Mouse (Mus musculus) liver, embryonic 11.5 days (tissue): ENCODE data around the gene Faap24. TPM values are rescaled to one million over a fixed set of nuclear protein-coding genes. Genes with fewer than 3 reads are reported as not detected.

Source experiments
- ATAC-seq: fragments of 200-750 bp; cut with Nextera tagmentation; replicated peaks from 2 replicates; pipeline ENCODE4 v1.8.0; 2017; ENCODE audit warnings: moderate number of reproducible peaks, mild to moderate bottlenecking, moderate TSS enrichment, moderate library complexity; ENCODE audit not compliant: low FRiP score
- DNase-seq: peaks from one replicate; pipeline ENCODE4 v3.0.0-alpha.2; 2017; ENCODE audit warnings: low spot score
- H3K27ac ChIP-seq: fragments of 300-500 bp; sonication (generic); 2 replicates; pipeline ENCODE4 v1.5.1; 2014; ENCODE audit warnings: mild to moderate bottlenecking, low read depth, low read length, control low read depth
- H3K27me3 ChIP-seq: fragments of 300-500 bp; sonication (generic); replicated peaks from 2 replicates; pipeline ENCODE4 v1.6.1; 2014; ENCODE audit warnings: low read length, mixed read lengths; ENCODE audit not compliant: control insufficient read depth, insufficient read depth
- H3K36me3 ChIP-seq: fragments of 300-500 bp; sonication (generic); 2 replicates; pipeline ENCODE4 v1.6.1; 2014; ENCODE audit warnings: mild to moderate bottlenecking, low read length, moderate library complexity, mixed read lengths; ENCODE audit not compliant: control insufficient read depth, insufficient read depth
- H3K4me1 ChIP-seq: fragments of 300-500 bp; sonication (generic); replicated peaks from 2 replicates; pipeline ENCODE4 v1.6.1; 2014; ENCODE audit warnings: low read length, mixed read lengths; ENCODE audit not compliant: control insufficient read depth, insufficient read depth
- H3K4me2 ChIP-seq: fragments of 300-500 bp; sonication (generic); 2 replicates; pipeline ENCODE4 v1.6.1; 2014; ENCODE audit warnings: mild to moderate bottlenecking, control low read depth, moderate library complexity
- H3K4me3 ChIP-seq: fragments of 300-500 bp; sonication (generic); 2 replicates; pipeline ENCODE4 v1.5.1; 2014; ENCODE audit warnings: low read depth, low read length, control low read depth
- H3K9ac ChIP-seq: fragments of 300-500 bp; sonication (generic); 2 replicates; pipeline ENCODE4 v1.6.1; 2014; ENCODE audit warnings: low read depth, low read length, control low read depth
- H3K9me3 ChIP-seq: fragments of 300-500 bp; sonication (generic); 2 replicates; pipeline ENCODE4 v1.6.1; 2016; ENCODE audit warnings: low read length, inconsistent platforms, mixed read lengths; ENCODE audit not compliant: control insufficient read depth
- WGBS: fragments of 180-500 bp; shearing (Covaris S2); extraction: QIAGEN DNeasy Blood & Tissue Kit; methylation state at CpG from one replicate; pipeline ENCODE4 v1.1.7; 2014; 5-methylcytosine and 5-hydroxymethylcytosine counted together
- polyA plus RNA-seq: library from polyadenylated mRNA; unstranded; fragments of >200 nt; fragmentation: Nextera tagmentation; extraction: Ambion mirVana; gene quantifications from 2 replicates; pipeline ENCODE4 v1.2.1, GENCODE M21; 2014

Faap24 gene
- polyA plus RNA-seq, 1 experiment from 2014 or later: 40.0 TPM

DNA sequence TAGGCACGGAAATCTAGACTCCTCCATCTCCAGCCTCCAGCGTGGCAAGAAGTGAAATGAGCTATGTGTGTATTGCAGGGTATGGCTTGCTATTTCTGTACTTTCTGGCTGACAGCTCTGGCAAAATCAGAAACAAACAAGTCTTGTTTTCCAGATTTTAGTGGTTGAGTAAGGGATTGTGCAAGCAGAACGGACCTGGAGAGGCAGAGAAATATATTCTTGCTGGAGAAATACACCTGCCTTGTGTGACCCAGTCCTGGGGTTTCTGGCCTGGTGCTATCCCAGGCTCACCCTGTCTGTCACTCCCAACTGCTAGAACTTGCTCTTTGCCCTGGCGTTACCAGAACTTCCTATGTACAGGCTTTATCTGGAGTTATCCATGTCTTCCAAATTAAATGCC is 54.1 kb downstream of the Faap24 start:
- Histone ChIP-seq H3K27me3 (no peaks in the 10 kb centered on the region), H3K9me3 (no peaks in the 10 kb centered on the region), H3K9ac (no peak overlapping the region), H3K4me1 (no peaks in the 10 kb centered on the region; the same call in 1 of the 2 replicates), H3K27ac (no peak overlapping the region; the same call in 1 of the 2 replicates), H3K4me2 (no peak overlapping the region), H3K4me3 (no peak overlapping the region), H3K36me3 (no peaks in the 10 kb centered on the region)
- no peak for ATAC-seq
- DNase-seq: no peak
- 59% methylated on average over 4 of the region's 4 CpGs for WGBS

Other genes with a start within 250 kb of the Faap24 start
- gene Slc7a10, start 210.5 kb downstream of the Faap24 start, polyA plus RNA-seq: 0.60 and 1.9 TPM in 2 replicates
- gene Lrp3, start 181.3 kb downstream of the Faap24 start, polyA plus RNA-seq: 2.6 and 3.9 TPM in 2 replicates
- gene Gpatch1, start 78.4 kb downstream of the Faap24 start, polyA plus RNA-seq: 15.3 and 16.1 TPM in 2 replicates
- 6.1 and 6.8 TPM in 2 replicates for gene Rhpn2, start 62.7 kb downstream of the Faap24 start, polyA plus RNA-seq
- gene Cep89, start 199 bp upstream of the Faap24 start, polyA plus RNA-seq: 33.4 and 33.7 TPM in 2 replicates
- 2.6 and 3.6 TPM in 2 replicates for gene Slc7a9, start 52.0 kb upstream of the Faap24 start, polyA plus RNA-seq
- gene Tdrd12, start 140.9 kb upstream of the Faap24 start, polyA plus RNA-seq: 0.22 and 0.29 TPM in 2 replicates
- 125 and 144 TPM in 2 replicates for gene Nudt19, start 159.5 kb upstream of the Faap24 start, polyA plus RNA-seq
- gene Rgs9bp, start 188.7 kb upstream of the Faap24 start, polyA plus RNA-seq: 0.22 and 0.40 TPM in 2 replicates
- gene Ankrd27, start 189.4 kb upstream of the Faap24 start, polyA plus RNA-seq: 63.1 and 71.3 TPM in 2 replicates